Mouse (Mus musculus) left cerebral cortex, postnatal 14 days (tissue): ENCODE measurements at regions not wholly inside any gene's neighbourhood (a gene's known extent, or its start where the extent isn't known, plus 50 kb on each side); places are given as distances from the start of the nearest gene placed in this dataset.
A peak's percentile ranks its signal among the peaks of the same experiment; 100 is the strongest.

Source experiments
- DNase-seq, 2 experiments: peaks; one replicate each; pipeline ENCODE4 v3.0.0; 2021 to 2022; ENCODE audit warnings: low spot score in 2 of 2, mixed read lengths in 1 of 2
- intact Hi-C: fragments of 180-260 bp; cut with DNase I; formaldehyde crosslinking; loops from one replicate; pipeline ENCODE4 v1.15.1; 2025

DNA sequence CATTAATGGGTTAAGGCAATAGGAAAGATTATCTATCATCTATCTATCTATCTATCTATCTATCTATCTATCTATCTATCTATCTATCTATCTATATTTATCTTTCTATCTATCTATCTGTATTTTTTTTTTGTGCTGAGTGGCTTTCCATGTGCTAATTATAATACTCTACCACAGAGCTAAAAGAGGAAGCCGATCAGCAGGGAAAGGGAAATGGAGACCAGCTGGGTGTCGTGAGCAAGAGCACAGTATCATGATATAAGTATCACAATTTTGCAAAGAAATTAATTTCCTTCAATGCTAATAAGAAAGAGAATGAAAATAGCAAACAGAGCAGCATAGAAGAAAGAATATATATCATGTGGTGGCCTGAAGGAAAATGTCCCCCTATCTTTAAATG lies 69.6 kb downstream of the Cldn1 start:
- intact Hi-C loops, result no loop called here
- no peak for DNase-seq

DNA sequence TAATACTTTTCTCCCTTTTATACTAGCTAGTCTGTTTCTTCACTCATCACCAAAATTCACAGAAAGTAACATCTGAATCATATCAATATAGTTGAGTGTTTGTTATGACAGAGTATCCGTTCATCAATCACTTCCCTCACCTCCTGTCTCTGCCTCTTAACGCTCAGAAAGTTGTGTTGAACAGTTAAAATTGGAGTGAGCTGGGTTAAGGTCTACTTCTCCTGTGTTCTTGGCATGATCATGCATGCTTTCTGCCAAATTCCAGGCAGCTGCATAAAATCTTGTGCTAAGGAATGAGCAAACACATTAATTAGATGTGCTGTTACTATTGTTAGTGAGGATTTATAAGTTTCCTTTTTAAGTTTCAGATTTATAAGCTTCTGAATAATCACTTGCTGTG lies 79.9 kb downstream of the Cldn1 start:
- DNase-seq, result no peak
- intact Hi-C loops, result no loop called here

DNA sequence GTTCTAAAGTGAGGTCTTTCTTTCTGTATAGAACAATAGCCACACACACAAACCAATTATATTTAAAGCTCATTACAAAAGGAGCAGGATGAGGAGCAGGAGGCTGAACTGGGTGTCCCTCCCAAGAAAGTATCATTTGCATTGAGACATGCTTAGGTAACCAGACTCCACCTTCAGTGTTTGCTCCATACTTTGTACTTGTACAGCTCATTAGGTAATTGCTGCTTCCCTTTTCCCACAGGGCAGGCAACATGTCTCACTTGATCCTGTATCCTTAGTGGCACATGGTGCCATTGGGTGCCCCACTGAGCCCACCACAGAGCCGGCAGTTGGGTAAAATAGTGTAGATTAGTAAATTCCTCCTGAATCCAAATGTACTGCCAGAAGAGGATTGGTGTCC lies 86.0 kb downstream of the Cldn1 start:
- intact Hi-C loops, result no loop called here
- DNase-seq, result no peak

DNA sequence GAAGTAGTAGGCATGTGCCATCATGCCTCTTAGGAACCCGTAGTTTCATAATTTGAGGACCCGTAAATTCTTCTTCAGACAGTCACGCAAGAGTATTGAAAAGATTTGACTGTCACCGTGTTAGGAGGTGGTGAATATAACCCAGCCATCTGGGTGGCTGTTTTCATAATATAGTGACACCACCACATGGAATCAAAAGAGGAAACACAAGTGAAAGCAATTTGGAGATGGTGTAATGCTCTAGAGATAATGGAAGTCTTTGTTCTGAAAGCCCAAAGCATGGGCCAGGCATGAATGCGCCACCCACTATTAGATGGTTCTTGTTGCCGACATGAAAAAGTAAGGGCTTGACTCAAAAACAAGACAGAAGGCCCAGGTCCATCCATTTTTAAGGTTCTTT lies 86.9 kb downstream of the Cldn1 start:
- no peak for DNase-seq
- intact Hi-C loops, result no loop called here

DNA sequence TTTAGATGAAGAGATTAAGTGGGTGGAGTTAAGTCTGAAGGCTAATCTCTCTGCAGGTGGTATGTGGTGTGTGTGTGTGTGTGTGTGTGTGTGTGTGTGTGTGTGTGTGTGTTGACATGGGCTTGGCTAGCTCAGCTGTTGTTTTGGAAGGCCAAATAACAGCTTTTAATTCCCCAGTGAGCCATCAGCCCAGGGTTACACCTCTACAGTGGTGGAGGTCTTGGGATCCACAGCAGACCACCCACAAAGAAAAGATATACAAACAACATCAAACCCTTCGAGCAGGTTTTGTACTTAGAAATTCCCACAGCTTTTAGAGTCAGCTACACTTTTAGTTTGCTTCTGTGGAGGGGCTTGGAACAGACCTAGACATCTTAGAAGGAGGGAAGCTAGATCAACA lies 89.2 kb downstream of the Cldn1 start:
- intact Hi-C loops, result no loop called here
- DNase-seq, result no peak

DNA sequence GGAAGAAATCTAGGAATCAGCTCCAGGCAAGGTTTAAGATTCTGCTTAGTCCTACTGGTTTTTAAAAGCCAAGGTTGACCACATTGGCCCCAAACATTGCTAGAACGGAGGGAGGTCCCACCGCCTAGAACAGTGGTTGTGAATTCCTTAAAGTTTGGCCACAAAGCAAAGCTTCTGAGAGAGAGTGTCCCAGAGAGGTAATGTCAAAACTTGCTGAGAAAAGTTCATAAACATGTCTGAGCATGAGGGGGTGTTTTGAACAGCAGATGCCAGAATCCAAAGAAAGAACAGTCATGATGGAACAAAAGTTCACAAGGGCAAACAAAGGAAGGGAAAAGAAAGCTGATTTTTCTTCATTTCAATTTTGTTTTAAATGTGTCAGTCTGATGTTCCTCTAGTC lies 90.1 kb downstream of the Cldn1 start:
- intact Hi-C loops, result no loop called here
- DNase-seq, result no peak

DNA sequence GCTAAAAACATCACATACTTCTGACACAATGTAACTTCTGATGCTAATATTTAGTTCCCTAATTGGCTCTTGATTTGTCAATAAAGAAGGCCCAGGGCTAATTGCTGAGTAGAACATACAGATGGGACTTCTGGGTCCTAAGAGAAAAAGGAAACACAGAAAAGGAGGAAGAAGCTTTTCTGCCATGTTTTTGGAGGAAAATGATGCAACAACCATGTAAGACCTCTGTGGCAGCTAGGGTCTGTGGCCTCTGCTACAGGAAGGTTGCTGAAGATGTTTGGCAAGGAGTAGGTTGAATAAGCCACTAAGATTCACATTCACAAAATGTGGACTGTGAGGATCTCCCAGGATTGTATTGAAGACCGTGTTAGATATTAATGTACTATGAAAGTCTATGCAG lies 94.9 kb downstream of the Cldn1 start:
- intact Hi-C loops, result no loop called here
- no peak for DNase-seq

DNA sequence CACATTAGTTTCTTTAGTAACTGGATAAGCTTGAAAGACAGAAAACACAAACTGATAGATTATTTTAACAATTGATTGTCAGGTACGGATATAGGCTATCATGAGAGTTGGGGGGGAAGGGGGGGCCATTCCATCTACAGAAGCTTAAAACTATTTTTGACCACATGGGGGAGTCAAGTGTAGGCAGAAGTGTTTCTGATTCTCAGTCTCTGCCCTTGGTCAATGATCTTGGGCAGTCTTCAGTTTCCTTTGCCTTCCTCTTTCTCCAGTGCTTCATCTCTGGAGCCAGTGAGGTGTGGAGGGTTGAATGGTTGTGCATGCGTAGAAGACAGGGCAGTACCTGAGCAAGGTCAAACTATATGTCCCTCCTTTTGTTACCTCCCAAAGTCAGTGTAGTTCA lies 118.8 kb downstream of the Cldn1 start:
- intact Hi-C loops, result no loop called here
- no peak for DNase-seq

DNA sequence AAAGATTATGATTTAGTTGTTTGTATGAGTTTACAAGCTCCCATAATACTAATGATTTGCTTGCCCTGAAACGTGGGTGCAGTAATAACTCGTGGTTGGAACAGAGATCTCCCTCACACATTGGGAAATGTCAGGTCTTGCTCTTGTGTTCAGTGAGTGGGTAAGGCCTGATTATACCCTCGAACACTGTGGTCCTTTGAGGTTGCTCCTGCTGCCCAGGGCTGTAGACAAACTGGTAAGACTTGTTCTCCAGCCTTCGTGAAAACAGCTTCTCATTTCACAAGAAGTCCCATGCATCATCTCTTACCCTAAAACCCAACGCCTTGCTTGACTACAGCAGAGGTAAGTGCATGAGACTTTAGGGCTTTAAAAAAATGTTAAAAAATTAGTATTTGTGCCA lies 119.9 kb downstream of the Cldn1 start:
- no peak for DNase-seq
- intact Hi-C loops, result no loop called here

DNA sequence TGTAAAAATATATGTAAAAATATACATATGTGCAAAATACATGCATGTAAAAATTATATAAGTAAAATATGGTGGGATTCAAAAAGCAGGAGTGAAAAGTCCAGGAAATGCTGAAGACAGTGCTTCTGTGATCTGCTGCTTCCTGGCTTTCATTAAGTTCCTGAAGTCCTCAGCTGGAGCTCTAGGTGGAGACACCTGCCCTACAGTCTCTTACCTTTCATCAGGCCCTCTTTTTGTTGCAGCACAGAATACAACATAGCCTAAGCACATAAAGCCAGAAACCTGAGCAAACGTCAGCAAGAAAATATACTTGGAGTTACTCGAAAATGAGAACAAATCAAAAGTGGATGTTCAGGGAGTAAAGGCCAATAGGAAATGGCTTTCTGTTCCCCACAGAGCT lies 120.6 kb downstream of the Cldn1 start:
- intact Hi-C loops, result no loop called here
- DNase-seq, result no peak

DNA sequence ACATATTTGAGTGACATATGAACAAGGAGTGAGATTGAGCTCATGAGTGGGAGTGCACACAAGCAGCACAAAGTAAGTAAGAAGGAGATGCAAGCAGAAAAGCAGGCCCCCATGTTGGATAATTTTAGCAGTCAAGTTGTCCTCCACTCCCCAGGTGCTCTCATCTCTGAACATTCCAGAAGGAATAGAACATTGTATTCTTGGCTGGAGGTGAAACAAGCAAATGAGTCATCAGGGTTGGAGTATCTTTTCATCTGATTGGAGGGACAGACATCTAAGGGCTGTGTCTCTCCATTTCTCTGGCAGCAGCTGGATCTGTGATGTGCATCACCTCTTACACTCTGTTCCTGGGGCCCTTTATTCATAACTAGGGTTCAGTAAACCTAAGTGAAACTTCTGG lies 122.7 kb downstream of the Cldn1 start:
- intact Hi-C loops, result no loop called here
- DNase-seq, result no peak

DNA sequence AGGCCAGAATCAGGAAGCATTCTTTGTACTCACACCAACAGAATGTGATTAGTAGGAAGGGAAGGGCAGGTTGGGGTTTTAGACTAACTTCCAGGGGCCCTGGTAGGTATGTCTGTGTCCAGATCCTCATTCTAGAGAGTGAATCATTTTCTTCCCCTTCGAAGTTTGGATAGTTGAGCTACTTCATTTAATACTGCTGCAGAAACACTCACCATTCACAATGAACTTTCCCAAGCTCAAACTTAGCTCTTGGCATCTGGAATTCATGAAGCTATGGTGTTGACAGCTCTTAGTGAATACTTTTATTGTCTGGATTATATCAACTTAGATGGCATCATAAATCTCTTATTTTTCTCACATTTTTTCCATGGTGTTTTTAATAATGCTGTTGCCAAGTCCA lies 123.7 kb downstream of the Cldn1 start:
- intact Hi-C loops, result no loop called here
- no peak for DNase-seq

DNA sequence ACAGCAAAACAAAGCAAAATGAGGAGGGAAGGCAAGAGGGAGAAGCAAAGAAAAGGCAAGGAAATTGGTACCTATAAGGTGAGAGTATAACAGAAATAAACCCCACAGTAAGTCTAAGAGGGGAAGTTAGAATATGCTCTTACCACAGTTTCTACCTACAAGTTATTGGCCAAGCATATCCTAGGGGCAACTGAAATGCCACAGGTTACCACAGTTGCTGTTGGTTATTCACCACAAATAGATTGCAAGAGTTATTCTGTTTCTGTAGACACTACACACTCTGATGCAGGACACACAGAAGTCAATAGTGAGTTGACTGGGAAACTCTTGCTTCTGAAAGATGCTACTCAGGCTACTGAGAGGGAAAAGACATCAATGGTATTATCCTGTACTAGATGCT lies 129.7 kb upstream of the P3h2 start:
- DNase-seq, result no peak
- intact Hi-C loops, result no loop called here

DNA sequence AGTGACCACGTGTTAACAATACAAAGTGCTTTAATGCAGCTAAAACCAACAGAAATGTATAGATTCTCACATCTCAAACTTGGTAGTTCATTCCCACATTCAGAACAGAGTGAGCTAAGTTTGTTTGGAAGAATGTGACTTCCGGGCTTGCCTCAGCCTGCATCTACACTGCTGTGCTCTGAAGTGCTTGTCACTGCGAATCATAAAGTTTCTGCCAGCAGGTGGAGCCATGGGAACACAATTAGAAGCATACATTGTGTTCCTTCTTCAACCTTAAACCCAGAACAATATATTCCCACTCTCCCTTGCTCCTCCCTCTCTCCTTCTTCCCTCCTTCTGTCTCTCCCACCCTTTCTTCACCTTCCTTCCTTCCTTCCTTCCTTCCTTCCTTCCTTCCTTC lies 128.5 kb upstream of the P3h2 start:
- intact Hi-C loops, result loop anchor here (1.0 to 5.0 kb wide), 4 partner anchors 137 to 908 kb away; partner anchors contain the start of gene Cldn1
- peak; percentile 90 to 95 for DNase-seq

DNA sequence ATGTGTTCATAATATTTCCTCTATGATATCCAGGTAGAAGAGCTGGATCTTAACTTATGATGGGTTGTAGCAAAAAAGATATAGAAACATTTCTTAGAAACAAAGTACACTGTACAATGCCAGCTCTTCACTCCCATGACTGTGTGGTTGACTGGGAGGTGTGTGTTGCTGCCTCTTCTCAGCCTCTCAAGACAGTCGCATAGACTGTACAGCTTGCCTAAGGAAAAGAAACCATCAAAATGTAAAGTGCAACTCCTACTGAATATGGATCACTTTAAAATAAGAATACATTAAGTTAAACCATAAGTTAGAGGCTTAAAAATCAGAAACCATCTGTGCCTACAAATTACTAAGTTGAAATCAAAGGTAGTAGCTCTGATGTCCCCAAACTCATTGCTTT lies 125.5 kb upstream of the P3h2 start:
- intact Hi-C loops, result loop anchor here (5.0 kb wide), 3 partner anchors 266 to 911 kb away; no protein-coding TSS in a partner anchor
- DNase-seq, result no peak

DNA sequence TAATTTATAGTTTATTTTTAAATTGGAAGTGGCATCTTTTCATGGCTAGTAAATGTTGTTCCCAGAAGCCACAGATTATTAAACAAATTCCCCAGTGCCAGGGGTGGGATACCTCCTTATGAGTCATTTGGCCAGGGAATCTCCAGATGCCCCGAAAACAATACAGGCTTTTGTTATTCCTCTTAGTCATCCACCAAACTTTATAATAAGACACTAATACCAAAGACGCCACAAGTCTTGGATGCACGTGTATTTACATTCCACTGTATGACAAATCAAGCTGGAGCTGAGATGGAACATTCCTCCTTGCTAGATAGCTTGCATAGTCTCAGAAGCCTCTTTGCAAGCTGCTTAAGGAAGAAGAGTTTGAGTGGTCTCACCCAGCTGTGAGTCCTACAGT lies 105.8 kb upstream of the P3h2 start:
- intact Hi-C loops, result no loop called here
- DNase-seq, result no peak

DNA sequence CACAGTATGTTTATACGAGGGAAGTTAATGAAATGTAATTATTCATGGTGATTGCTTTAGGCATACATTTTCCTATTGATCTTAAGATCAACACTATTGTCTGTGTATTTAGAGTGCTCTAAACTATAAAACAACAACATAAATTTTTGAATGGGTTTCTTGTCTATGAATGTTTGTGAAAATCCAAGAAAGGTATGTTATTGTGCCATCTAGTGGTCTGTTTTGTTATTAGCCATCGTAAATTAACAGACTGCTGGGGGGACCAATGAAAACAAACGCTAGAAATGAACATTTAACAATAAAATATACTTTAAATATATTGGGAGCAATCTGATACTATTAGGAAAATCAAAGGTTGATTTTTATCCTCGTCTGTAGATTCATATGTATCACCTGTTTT lies 93.5 kb upstream of the P3h2 start:
- peak in 1 of 2 experiments; percentile 33 for DNase-seq
- intact Hi-C loops, result loop anchor here (5.0 kb wide), 1 partner anchor 172 kb away; no protein-coding TSS in a partner anchor

DNA sequence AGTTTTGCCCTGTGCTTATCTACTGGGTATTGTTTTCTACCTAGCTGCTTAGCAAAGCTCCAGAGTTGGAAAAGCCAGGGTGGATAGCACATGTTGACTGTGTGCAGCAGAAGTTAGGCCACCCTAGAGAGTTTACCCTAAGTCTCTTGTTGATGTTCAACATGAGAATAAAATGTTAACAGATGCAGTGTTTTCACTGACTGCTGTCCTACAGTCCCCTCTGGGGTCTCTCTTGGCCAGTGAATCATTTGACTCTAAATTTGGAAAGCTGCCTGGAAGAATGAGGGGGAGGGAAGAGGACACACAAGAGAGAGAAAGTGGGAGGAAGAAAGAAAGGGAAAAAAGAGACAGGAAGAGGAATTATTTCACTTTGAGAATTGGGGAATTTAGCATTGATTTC lies 90.8 kb upstream of the P3h2 start:
- intact Hi-C loops, result loop anchor here (5.0 kb wide), 1 partner anchor 169 kb away; no protein-coding TSS in a partner anchor

DNA sequence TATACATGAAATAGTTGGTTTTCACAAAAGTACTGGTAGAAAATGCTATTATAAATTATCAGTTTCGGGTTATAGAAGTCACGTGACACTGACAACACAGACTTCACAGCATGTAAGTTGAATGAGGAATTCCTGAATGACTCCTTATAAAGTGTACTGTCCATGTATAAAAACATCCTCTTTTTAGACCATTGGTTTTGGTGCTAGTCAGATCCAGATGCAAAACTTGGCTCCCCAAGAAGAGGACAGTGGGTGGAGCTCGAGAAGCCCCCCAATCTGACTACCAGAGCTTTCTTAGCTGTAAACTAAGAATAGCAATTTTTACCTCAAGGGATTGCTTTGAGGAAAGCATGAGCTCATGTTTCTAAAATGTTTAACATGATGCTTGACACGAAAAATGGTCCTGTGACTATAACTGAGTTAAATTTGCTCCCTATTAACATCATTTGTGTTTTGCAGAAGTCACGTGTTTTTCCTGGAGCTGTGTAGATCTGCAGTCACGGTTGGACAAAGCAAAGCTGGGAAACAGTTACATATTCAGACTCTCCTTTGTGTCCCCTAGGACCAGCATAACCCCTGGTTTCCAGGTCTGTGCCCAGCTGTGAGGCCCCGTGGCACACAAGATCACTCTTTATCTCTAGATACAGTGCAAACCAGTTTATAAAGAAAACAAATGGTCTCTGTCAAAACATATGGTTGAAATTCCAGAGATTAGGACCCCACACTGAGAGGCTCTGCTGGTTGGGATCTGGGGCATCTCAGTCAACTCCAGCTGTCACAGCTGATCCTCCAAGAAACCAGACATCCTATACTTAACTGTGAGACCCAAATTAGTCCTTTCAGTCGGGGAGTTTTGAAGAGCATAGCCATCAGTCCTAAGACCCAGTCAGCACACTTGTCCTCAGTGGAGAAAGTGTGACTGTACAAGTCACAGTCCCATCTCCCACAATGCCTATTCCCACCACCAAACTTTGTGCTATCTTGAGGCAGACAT lies 80.0 kb upstream of the P3h2 start:
- DNase-seq, result no peak
- intact Hi-C loops, result no loop called here

More for the DNA sequence above, 90.8 kb upstream of the P3h2 start:
- DNase-seq, result no peak

DNA sequence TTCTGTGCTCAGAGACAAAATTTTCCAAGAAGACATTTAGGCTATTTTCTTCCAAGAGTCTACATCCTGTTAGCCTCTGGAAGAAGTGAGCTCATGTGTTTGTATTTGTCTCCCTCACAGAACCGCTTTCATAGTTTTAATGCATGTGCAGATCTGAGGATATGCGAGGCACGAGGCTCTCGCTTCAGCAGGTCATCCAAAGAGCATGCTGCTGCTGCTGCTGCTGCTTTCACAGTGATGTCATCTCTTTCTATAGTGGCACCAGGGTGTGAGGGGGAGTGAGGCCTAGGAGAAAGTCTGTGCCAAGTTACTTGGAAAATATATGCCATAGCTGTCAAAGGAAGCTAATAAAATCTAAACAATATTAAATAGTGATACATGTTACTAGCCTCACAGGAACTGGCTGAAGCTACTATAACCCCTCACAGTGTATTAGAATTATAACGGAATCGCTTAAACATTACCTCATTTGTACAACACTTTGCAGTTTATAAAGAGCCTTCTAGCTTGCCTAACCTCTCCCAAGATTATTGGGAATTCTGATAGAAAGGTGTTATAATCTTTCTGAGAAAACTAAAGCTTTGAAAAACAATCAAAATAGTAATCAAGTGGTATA lies 79.2 kb upstream of the P3h2 start:
- DNase-seq, result no peak
- intact Hi-C loops, result no loop called here

DNA sequence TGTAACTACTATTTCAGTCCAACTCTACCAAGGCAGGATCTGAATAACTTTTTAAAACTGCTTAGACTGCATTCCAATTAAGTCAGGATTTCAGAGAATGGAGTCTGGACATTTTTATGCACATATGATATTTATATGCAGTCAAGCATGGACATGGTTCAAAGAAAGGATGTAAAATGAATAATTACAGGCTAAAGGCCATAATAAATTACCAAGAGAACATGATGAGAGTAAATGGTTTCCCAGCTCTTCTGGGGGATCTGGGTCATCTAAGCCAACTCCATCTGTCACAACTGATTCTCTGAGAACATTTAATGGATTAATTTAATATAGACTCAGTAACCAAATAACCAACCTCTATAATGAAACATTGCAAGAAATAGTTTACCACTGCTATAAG lies 77.9 kb upstream of the P3h2 start:
- DNase-seq, result no peak
- intact Hi-C loops, result no loop called here
